Mouse (Mus musculus) right cerebral cortex, postnatal 25 days (tissue): ENCODE measurements at regions not wholly inside any gene's neighbourhood (a gene's known extent, or its start where the extent isn't known, plus 50 kb on each side); places are given as distances from the start of the nearest gene placed in this dataset.

Source experiments
- DNase-seq: peaks from one replicate; pipeline ENCODE4 v3.0.0; 2022

DNA sequence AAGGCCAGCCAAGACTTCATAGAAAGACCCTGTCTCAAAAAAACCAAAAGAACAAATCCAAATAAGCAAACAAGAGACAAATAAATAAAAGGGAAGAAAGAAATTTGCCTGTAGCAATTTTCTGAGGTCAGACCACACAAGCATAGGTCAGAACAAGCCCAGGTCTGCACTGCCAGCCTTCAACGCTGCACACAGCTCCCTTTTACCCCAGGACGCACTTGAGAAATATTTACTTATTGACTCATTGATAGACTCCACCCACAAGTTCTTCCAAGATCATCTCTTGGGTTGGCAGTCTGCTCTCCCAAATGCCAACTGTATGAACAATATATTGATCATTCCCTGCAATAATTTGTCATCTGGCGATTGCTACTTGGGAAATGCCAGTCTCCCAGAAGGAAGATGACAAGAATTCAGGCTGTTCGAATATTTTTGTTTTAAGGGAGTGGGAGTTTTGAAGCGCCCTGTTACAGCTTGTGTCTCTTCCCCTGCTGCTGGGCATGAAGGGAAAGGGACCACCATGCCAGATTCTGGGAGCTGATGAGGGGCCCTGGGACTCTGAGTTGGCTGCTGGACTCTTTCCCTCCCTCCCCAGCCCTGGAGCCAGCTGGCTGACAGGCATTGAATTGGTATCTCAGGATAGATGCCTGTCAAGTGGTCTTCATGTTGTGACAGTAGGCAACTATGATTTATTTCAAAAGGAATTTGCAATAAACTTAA lies 102.9 kb upstream of the Tle3 start:
- no peak for DNase-seq

DNA sequence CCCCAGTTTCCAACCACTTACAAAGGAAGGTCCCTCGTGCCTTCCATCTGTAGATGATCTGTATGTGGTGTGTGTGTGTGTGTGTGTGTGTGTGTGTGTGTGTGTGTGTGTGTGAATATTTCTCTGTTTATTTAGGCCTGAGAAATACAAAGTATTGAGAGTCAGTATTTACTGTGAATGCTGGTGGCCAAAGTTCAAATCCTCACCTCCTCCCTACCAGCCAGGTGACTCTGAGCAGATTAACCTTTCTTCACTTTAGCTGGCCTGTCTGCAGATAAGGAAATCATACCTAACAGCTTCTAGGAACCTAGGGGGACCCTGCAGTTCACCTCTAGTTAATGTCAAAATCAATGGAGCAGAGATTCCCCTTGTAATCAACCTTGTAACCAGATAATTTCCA lies 100.9 kb upstream of the Tle3 start:
- no peak for DNase-seq

DNA sequence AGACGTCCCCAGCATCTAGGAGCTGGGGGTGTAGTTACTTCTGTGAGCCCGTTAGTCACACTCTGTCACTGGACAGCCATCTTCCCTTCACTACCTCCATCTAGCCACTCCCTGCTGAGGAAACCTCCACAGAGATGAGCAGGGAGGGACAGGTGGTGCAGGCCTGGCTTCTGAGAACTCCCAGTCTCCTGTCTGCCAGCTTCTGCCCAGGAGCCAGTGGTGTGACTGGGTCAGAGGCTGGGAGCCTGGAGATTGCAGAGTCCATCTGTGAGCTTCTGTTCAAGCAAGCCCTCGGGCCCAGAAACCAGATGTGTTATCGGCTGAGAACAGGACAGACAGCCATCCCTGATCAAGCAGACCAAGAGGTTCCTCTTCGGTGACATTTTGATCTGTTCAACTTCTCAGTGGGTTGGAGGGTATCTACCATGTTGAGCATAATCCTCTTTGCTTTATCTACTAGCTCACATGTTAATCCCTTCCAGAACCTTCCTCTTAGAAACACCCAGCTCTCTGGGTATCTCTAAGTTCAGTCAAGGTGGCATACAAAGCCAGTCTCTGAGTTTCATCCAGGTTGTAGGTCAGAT lies 100.3 kb upstream of the Tle3 start:
- no peak for DNase-seq

DNA sequence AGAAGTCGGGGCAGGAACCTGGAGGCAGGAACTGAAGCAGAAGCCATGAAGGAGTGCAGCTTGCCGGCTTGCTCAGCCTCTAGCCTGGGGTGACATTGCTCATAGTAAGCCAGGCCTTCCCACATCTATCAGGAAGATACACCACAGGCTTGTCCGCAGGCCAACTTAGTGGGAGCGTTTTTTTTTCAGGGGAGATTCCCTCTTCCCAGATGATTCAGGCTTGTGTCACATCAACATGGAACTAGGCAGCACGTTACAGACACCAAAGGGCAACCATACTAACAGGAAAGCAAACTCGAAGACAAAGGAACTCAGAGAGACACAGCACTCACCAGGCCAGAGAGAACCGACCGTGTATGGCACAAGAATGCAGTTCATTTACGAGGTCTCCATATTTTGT lies 98.1 kb upstream of the Tle3 start:
- DNase-seq = no peak

GRCm38 (mm10) chr9:61277369-61278215 lies 94.6 kb upstream of the Tle3 start:
- DNase-seq = peak; percentile 38

DNA sequence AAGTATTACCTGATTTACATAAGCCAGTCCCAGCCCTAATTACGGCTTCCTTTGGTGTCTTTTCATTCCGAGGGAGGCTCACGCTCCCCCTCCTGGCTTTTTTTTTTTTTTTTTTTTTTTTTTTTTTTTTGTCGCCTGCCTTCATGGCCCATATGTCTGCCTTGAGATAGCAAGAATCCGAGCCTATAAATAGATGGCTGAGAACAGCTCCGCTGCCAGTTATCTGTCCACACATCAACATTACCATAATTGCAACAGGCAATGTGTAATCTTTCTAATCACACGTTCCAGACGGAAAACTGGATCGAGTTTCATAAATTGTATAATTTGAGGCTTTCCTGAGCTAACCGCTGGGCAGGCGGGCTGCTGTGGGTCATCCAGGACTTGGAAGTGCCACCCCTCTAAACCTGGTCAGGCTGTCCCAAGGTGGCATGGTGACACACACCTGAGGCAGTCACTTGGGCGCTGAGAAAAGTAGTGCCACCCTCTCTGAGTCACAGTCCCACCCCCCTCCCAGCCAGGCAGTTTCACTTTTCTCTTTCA lies 93.9 kb upstream of the Tle3 start:
- peak; percentile 63 for DNase-seq

GRCm38 (mm10) chr9:61279044-61279543 lies 93.1 kb upstream of the Tle3 start:
- no peak for DNase-seq

DNA sequence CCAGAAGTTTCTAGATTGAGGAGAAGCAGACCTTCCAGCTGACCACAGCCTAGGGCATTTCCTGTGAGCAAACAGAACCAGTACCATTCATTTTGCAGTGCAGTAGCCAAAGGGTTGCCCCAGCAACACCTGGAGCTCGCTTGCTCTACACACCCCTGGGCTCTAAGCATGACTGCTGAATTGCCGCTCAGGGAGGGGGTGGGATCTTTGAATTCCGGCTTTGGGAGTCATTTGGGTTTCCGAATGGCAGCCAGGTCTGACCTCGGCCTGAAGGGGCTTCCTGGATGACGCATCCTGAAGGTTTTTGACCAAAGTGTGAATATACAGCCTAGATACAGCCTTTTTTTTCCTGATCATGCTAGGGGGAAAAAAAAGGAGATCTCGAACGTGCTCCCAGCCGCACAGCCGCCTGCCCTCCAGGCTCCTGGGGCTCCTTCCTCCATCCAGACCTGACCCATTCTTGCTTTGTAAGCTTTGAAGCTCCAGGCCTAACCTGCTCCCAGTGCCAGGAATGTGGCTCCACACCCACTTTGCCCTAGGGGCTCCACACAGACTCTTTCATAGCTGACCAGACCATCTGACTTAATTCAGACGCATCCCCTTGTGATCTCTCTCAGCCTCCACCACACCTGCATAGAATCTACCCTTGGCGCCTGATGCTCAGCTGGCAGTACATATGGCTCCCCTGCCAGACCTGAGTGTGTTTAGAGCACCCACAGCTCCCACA lies 91.1 kb upstream of the Tle3 start:
- no peak for DNase-seq

- DNase-seq = no peak
Observed at GRCm38 (mm10) chr9:61283311-61283710, 88.9 kb upstream of the Tle3 start.

- no peak for DNase-seq
Observed at GRCm38 (mm10) chr9:61284201-61285021, 87.8 kb upstream of the Tle3 start.

GRCm38 (mm10) chr9:61286561-61286960 lies 85.6 kb upstream of the Tle3 start:
- no peak for DNase-seq

GRCm38 (mm10) chr9:61289117-61289516 lies 83.0 kb upstream of the Tle3 start:
- no peak for DNase-seq

GRCm38 (mm10) chr9:61289713-61290112 lies 82.5 kb upstream of the Tle3 start:
- no peak for DNase-seq

- no peak for DNase-seq
Observed at GRCm38 (mm10) chr9:61291646-61292045, 80.5 kb upstream of the Tle3 start.

GRCm38 (mm10) chr9:61292501-61292900 lies 79.7 kb upstream of the Tle3 start:
- DNase-seq = no peak

- no peak for DNase-seq
Observed at GRCm38 (mm10) chr9:61293223-61293985, 78.8 kb upstream of the Tle3 start.

DNA sequence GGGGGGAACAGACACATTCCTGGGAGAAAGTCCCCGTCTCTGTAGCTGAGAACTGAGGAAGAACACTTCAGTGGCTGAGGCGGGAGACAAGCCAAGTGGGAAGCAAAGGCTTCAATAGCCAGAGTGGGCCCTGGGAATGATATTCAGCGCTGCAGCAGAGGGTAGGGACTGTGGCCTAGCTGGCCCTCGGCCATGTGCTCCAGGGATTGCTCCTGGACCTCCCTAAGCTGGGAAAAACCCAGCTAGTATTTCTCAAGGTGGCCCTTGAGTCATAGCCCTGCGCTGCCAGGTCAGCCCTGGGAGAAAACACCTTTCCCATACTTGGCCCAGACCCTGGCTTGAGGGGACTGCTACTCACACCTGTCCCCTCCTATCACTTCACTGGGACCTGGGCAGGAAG lies 77.2 kb upstream of the Tle3 start:
- DNase-seq = no peak

DNA sequence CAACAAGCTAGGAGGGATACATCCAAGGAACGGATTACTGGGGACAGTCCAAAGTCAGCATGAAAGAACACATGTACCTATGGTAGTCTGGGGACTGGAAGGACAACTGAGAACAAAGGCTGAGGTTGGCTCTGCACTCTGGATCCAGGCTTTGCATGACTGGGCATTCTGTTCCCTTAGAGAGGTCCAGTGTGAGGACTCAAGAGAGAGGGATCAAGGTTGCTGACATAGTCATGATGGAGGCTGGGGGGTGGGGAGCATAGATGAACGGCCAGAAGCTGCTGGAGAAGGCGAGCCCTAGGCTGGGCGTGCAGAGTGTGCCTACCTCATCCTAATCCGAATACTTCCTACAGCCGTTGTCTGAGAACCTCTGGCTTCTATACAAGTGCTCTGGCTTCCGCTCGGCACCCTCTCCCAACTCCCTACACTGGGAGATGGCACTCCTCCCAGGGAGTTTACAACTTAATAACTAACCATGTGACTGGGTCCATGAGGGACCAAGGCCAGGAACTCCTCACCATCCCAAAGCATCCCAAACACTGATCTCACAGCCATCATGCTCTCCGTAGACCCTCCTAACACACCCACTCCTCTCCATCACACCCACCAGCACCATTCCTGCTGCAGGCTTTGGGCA lies 75.7 kb upstream of the Tle3 start:
- DNase-seq = no peak

DNA sequence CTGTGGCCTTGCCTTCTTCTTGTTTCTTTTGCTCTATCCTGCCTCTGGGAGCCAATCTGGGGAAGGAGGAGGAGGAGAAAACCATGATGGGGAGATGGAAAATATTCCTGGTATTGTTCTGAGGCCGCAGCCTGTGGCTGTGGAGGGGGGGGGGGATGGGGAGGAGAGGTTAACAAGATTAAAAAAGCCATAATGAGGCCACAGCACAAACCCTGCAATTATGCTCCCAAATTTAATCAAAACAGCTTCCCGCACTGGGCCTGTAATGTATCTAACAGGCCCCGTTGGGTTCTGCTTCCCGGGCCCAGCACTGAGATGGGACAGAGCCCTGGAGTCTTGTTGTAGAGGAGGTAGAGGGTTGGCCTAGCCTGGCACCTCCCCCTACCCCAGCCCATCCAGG lies 74.8 kb upstream of the Tle3 start:
- DNase-seq = no peak

DNA sequence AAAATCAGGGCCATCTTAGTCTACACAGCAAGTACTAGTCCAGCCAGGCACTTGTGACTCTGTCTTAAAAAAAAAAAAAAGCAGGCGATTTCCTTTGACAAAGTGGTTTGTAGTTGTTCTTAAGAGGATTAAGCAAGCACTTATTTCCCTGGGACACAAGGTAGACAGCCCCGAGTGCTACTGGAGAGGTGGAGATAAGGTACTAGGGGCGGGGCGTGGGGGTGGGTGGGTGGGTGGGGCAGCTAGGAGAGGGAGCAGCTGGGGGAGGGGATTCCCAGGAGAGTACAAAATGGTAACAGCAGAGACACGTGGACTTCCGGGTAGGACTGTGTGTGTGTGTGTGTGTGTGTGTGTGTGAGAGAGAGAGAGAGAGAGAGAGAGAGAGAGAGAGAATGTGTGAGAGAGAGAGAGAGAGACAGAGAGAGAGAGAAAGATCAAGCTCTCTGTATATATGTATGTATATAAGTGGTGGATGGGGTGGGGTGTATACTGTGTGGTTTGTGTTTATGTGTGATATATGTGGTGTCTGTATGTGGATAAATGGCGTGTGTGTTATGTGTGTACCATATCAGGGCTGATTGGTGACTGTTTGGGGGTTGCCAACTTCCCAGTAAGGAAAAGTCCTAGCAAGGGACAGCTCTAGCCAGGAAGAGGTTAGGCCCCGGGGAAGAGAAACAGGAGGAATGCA lies 72.1 kb upstream of the Tle3 start:
- no peak for DNase-seq
